Mouse (Mus musculus) MEL (cell line): ENCODE data around the gene Tnfrsf11a. TPM values are rescaled to one million over a fixed set of nuclear protein-coding genes. Genes with fewer than 3 reads are reported as not detected.

Experiments used
- DNase-seq: peaks from one replicate; pipeline ENCODE4 v3.0.0; 2011; ENCODE audit warnings: low read depth, low spot score
- H3K27ac ChIP-seq: 2 replicates; pipeline ENCODE4 v1.5.1; 2012; ENCODE audit warnings: low read depth, mild to moderate bottlenecking, control low read depth, low read length, moderate library complexity; ENCODE audit not compliant: control insufficient read depth
- H3K27me3 ChIP-seq, 2 experiments: fragments of 150-350 bp in 1 of 2; sonication (generic) in 1 of 2; 2 replicates each; pipeline ENCODE4 v1.6.1; 2012; ENCODE audit warnings: low read length in 2 of 2, mild to moderate bottlenecking in 2 of 2, improper control_type of control experiment in 1 of 2, moderate library complexity in 1 of 2; ENCODE audit not compliant: insufficient read depth in 2 of 2, control insufficient read depth in 1 of 2
- H3K36me3 ChIP-seq, 2 experiments: 2 replicates each; pipeline ENCODE4 v1.6.1; 2012 to 2014; ENCODE audit warnings: low read length in 2 of 2, improper control_type of control experiment in 1 of 2, inconsistent platforms in 1 of 2, mild to moderate bottlenecking in 1 of 2; ENCODE audit not compliant: insufficient read depth in 2 of 2, control insufficient read depth in 1 of 2
- H3K4me1 ChIP-seq, 2 experiments: fragments of 150-350 bp in 1 of 2; sonication (generic) in 1 of 2; 2 replicates each; pipeline ENCODE4 v1.6.1; 2012; ENCODE audit warnings: low read length in 2 of 2, improper control_type of control experiment in 1 of 2, mild to moderate bottlenecking in 1 of 2; ENCODE audit not compliant: insufficient read depth in 2 of 2, control insufficient read depth in 1 of 2
- H3K4me3 ChIP-seq, 2 experiments: fragments of 150-350 bp in 1 of 2; sonication (generic) in 1 of 2; 2 replicates each; pipeline ENCODE4 v1.5.1; 2012; ENCODE audit warnings: low read depth in 2 of 2, low read length in 2 of 2, mild to moderate bottlenecking in 2 of 2, moderate library complexity in 2 of 2, control low read depth in 1 of 2, improper control_type of control experiment in 1 of 2; ENCODE audit not compliant: control insufficient read depth in 1 of 2, insufficient read depth in 1 of 2
- H3K79me2 ChIP-seq: 2 replicates; pipeline ENCODE4 v1.6.1; 2012; ENCODE audit warnings: mild to moderate bottlenecking, low read length, moderate library complexity; ENCODE audit not compliant: control insufficient read depth, poor library complexity, insufficient read depth
- H3K9ac ChIP-seq: 2 replicates; pipeline ENCODE4 v1.6.1; 2012; ENCODE audit warnings: low read depth, mild to moderate bottlenecking, control low read depth, low read length, moderate library complexity; ENCODE audit not compliant: control insufficient read depth, poor library complexity, severe bottlenecking
- H3K9me3 ChIP-seq: fragments of 150-350 bp; sonication (generic); replicated peaks from 2 replicates; pipeline ENCODE4 v1.6.1; 2012; ENCODE audit warnings: mild to moderate bottlenecking, low read length, improper control_type of control experiment, moderate library complexity; ENCODE audit not compliant: insufficient read depth
- CTCF ChIP-seq, 3 experiments: IDR thresholded peaks in 2 of 3; conservative IDR thresholded peaks in 1 of 3; 2 replicates each; pipeline ENCODE4 v1.5.1; 2011 to 2012; ENCODE audit warnings: low read length in 3 of 3, low read depth in 2 of 3, mild to moderate bottlenecking in 2 of 3, improper control_type of control experiment in 1 of 3, inconsistent platforms in 1 of 3, mixed read lengths in 1 of 3, moderate library complexity in 1 of 3; ENCODE audit not compliant: control insufficient read depth in 1 of 3, insufficient read depth in 1 of 3, poor library complexity in 1 of 3, severe bottlenecking in 1 of 3
- GABPA ChIP-seq: IDR thresholded peaks from 2 replicates; pipeline ENCODE4 v1.6.1; 2012; ENCODE audit warnings: low read depth, mild to moderate bottlenecking, inconsistent platforms, low read length, improper control_type of control experiment, moderate library complexity
- GATA1 ChIP-seq: IDR thresholded peaks from 2 replicates; pipeline ENCODE4 v1.6.1; 2011; ENCODE audit warnings: low read depth, low read length, improper control_type of control experiment
- HCFC1 ChIP-seq: IDR thresholded peaks from 2 replicates; pipeline ENCODE4 v1.6.1; 2012; ENCODE audit warnings: low read depth, mild to moderate bottlenecking, inconsistent platforms, low read length, improper control_type of control experiment, moderate library complexity
- KAT2A ChIP-seq: conservative IDR thresholded peaks from 2 replicates; pipeline ENCODE4 v1.6.1; 2012; ENCODE audit warnings: low read depth, low read length, improper control_type of control experiment, inconsistent platforms
- MAFK ChIP-seq: IDR thresholded peaks from 2 replicates; pipeline ENCODE4 v1.6.1; 2011; ENCODE audit warnings: low read depth, mild to moderate bottlenecking, low read length, improper control_type of control experiment, borderline replicate concordance
- MAX ChIP-seq: IDR thresholded peaks from 2 replicates; pipeline ENCODE4 v1.6.1; 2011; ENCODE audit warnings: low read length, improper control_type of control experiment
- MAZ ChIP-seq: IDR thresholded peaks from 2 replicates; pipeline ENCODE4 v1.6.1; 2012; ENCODE audit warnings: low read depth, mild to moderate bottlenecking, inconsistent platforms, low read length, improper control_type of control experiment
- MEF2A ChIP-seq: IDR thresholded peaks from 2 replicates; pipeline ENCODE4 v1.6.1; 2014; ENCODE audit warnings: low read depth, mild to moderate bottlenecking, inconsistent platforms, low read length, improper control_type of control experiment; ENCODE audit not compliant: poor library complexity, insufficient replicate concordance, severe bottlenecking; ENCODE audit errors: extremely low read depth
- MXI1 ChIP-seq: IDR thresholded peaks from 2 replicates; pipeline ENCODE4 v1.6.1; 2011; ENCODE audit warnings: mild to moderate bottlenecking, low read depth, low read length, improper control_type of control experiment
- MYC ChIP-seq: IDR thresholded peaks from 2 replicates; pipeline ENCODE4 v1.6.1; 2011; ENCODE audit warnings: low read depth, mild to moderate bottlenecking, low read length, improper control_type of control experiment, moderate library complexity
- NELFE ChIP-seq: IDR thresholded peaks from 2 replicates; pipeline ENCODE4 v1.6.1; 2011; ENCODE audit warnings: low read depth, low read length, improper control_type of control experiment
- NRF1 ChIP-seq: IDR thresholded peaks from 2 replicates; pipeline ENCODE4 v1.6.1; 2014; ENCODE audit warnings: low read depth, mild to moderate bottlenecking, inconsistent platforms, low read length, improper control_type of control experiment, moderate library complexity; ENCODE audit not compliant: poor library complexity, insufficient read depth, severe bottlenecking
- TAL1 ChIP-seq: IDR thresholded peaks from 2 replicates; pipeline ENCODE4 v1.6.1; 2012; ENCODE audit warnings: mild to moderate bottlenecking, inconsistent platforms, low read length, moderate library complexity, mixed read lengths
- TCF12 ChIP-seq: IDR thresholded peaks from 2 replicates; pipeline ENCODE4 v1.6.1; 2014; ENCODE audit warnings: low read depth, mild to moderate bottlenecking, inconsistent platforms, low read length, improper control_type of control experiment, moderate library complexity
- UBTF ChIP-seq: IDR thresholded peaks from 2 replicates; pipeline ENCODE4 v1.6.1; 2012; ENCODE audit warnings: low read depth, mild to moderate bottlenecking, inconsistent platforms, low read length, improper control_type of control experiment, moderate library complexity, borderline replicate concordance; ENCODE audit not compliant: insufficient read depth
- USF1 ChIP-seq: IDR thresholded peaks from 2 replicates; pipeline ENCODE4 v1.6.1; 2014; ENCODE audit warnings: low read depth, mild to moderate bottlenecking, inconsistent platforms, low read length, improper control_type of control experiment, moderate library complexity
- ZKSCAN1 ChIP-seq: IDR thresholded peaks from 2 replicates; pipeline ENCODE4 v1.6.1; 2012; ENCODE audit warnings: low read depth, mild to moderate bottlenecking, inconsistent platforms, low read length, improper control_type of control experiment, moderate library complexity
- ZNF384 ChIP-seq: IDR thresholded peaks from 2 replicates; pipeline ENCODE4 v1.6.1; 2012; ENCODE audit warnings: low read depth, mild to moderate bottlenecking, inconsistent platforms, low read length, improper control_type of control experiment
- polyA plus RNA-seq, 2 experiments: library from polyadenylated mRNA; stranded (reverse) in 1 of 2; unstranded in 1 of 2; fragments of >175 nt in 1 of 2; fragments of >200 nt in 1 of 2; gene quantifications; 2 replicates each; pipeline versions ENCODE4 v1.2.1 to v1.2.4; 2012; ENCODE audit warnings: low replicate concordance in 2 of 2, low read depth in 1 of 2; ENCODE audit not compliant: insufficient read length in 2 of 2, insufficient read depth in 1 of 2, missing spikeins in 1 of 2
- total RNA-seq: library from RNA; depleted of rRNA; stranded (reverse); fragments of 300-350 nt; gene quantifications from 2 replicates; pipeline ENCODE4 v1.2.3, GENCODE M21; 2012

Gene Tnfrsf11a
- total and polyA plus RNA-seq, 3 experiments = not detected

GRCm38 (mm10) chr1:105827786-105828345 lies 47.3 kb downstream of the Tnfrsf11a start:
- H3K4me3 ChIP-seq = no peak overlapping the region

GRCm38 (mm10) chr1:105829171-105829570 lies 48.7 kb downstream of the Tnfrsf11a start:
- TF ChIP-seq MYC = no peak
- TF ChIP-seq NRF1 = no peak
- no peak for TF ChIP-seq NELFE
- no peak for TF ChIP-seq HCFC1
- no peak for TF ChIP-seq MAX
- TF ChIP-seq GATA1 = no peak
- no peak for TF ChIP-seq ZKSCAN1
- TF ChIP-seq MAZ = no peak
- no peak for TF ChIP-seq KAT2A
- TF ChIP-seq UBTF = no peak
- TF ChIP-seq USF1 = no peak
- TF ChIP-seq MXI1 = no peak
- no peak for TF ChIP-seq ZNF384
- TF ChIP-seq TAL1 = no peak
- TF ChIP-seq MAFK = no peak
- Histone ChIP-seq H3K9me3 (no peaks in the 10 kb centered on the region), H3K79me2 (no peaks in the 10 kb centered on the region), H3K36me3 (no peaks in the 10 kb centered on the region), H3K27me3 (peaks cover 0 to 2% of the 10 kb centered on the region in 2 experiments; a peak in 2 of 4 replicates), H3K4me1 (no peaks in the 10 kb centered on the region), H3K4me3 (no peak overlapping the region), H3K9ac (no peak overlapping the region), H3K27ac (no peak overlapping the region)
- DNase-seq = no peak

More at GRCm38 (mm10) chr1:105827786-105828345, 47.3 kb downstream of the Tnfrsf11a start:
- no peaks in the 10 kb centered on the region for H3K79me2 ChIP-seq
- no peaks in the 10 kb centered on the region for H3K36me3 ChIP-seq
- H3K9ac ChIP-seq = no peak overlapping the region
- TF ChIP-seq TCF12 (no peak), MXI1 (no peak), MAFK (no peak), NRF1 (no peak), TAL1 (no peak), CTCF (IDR thresholded peaks at IDR 0.05 in 2 of 3, conservative IDR thresholded peaks at IDR 0.05 in 1 of 3; ENCODE audit: control insufficient read depth in 1 of 3, insufficient read depth in 1 of 3, low read depth in 2 of 3, low read length in 3 of 3, poor library complexity in 1 of 3, severe bottlenecking in 1 of 3) (no peak), MEF2A (no peak), GABPA (no peak), GATA1 (no peak), MAX (no peak)
- H3K27me3 ChIP-seq = peaks cover 0 to 2% of the 10 kb centered on the region in 2 experiments; a peak in 2 of 4 replicates
- H3K9me3 ChIP-seq = no peaks in the 10 kb centered on the region
- DNase-seq = no peak
- no peaks in the 10 kb centered on the region for H3K4me1 ChIP-seq
- no peak overlapping the region for H3K27ac ChIP-seq
